Mouse (Mus musculus): Measurements from ENCODE around the gene Notch3.
"Not testable (repeated sequence)": the region's sequence is repeated elsewhere in the genome, so short reads cannot be mapped to it uniquely, and the experiment has no call there.

The Notch3 gene

GRCm38 (mm10) chr17:32166687-32167086, at the start of gene Notch3:
TSS of gene Notch3 (minus strand) at chr17:32166852.
- no peak for DNase-seq (ENCODE audit: low spot score)

- DNase-seq (ENCODE audit: low spot score) = not testable (repeated sequence)
These were observed 48.9 kb upstream of the Notch3 start for GRCm38 (mm10) chr17:32215587-32215986.

- not testable (repeated sequence) for DNase-seq (ENCODE audit: low spot score)
These were observed 44.9 kb upstream of the Notch3 start for GRCm38 (mm10) chr17:32211554-32211953.

- no peak for DNase-seq (ENCODE audit: low spot score)
These were observed 43.1 kb upstream of the Notch3 start for GRCm38 (mm10) chr17:32209752-32210151.

GRCm38 (mm10) chr17:32209144-32209543, 42.5 kb upstream of the Notch3 start:
- DNase-seq (ENCODE audit: low spot score) = no peak

- no peak for DNase-seq (ENCODE audit: low spot score)
These were observed 41.1 kb upstream of the Notch3 start for GRCm38 (mm10) chr17:32207586-32208245.

- no peak for DNase-seq (ENCODE audit: low spot score)
These were observed 38.7 kb upstream of the Notch3 start for GRCm38 (mm10) chr17:32205345-32205744.

- DNase-seq (ENCODE audit: low spot score) = no peak
These were observed 36.3 kb upstream of the Notch3 start for GRCm38 (mm10) chr17:32202972-32203371.

GRCm38 (mm10) chr17:32201086-32201485, 34.4 kb upstream of the Notch3 start:
- no peak for DNase-seq (ENCODE audit: low spot score)

- no peak for DNase-seq (ENCODE audit: low spot score)
These were observed 33.1 kb upstream of the Notch3 start for GRCm38 (mm10) chr17:32199796-32200195.

GRCm38 (mm10) chr17:32197156-32197555, 30.5 kb upstream of the Notch3 start:
- no peak for DNase-seq (ENCODE audit: low spot score)

- no peak for DNase-seq (ENCODE audit: low spot score)
These were observed 29.1 kb upstream of the Notch3 start for GRCm38 (mm10) chr17:32195725-32196124.

- DNase-seq (ENCODE audit: low spot score) = no peak
These were observed 26.4 kb upstream of the Notch3 start for GRCm38 (mm10) chr17:32193010-32193409.

- no peak for DNase-seq (ENCODE audit: low spot score)
These were observed 23.2 kb upstream of the Notch3 start for GRCm38 (mm10) chr17:32189850-32190249.

GRCm38 (mm10) chr17:32188863-32189636, 22.4 kb upstream of the Notch3 start, which contains the start of gene Ephx3:
TSS of gene Ephx3 (minus strand) at chr17:32189549.
- DNase-seq (ENCODE audit: low spot score) = no peak

GRCm38 (mm10) chr17:32183017-32183416, 16.4 kb upstream of the Notch3 start:
- no peak for DNase-seq (ENCODE audit: low spot score)

GRCm38 (mm10) chr17:32179621-32180491, 13.2 kb upstream of the Notch3 start:
- no peak for DNase-seq (ENCODE audit: low spot score)

GRCm38 (mm10) chr17:32176919-32177318, 10.3 kb upstream of the Notch3 start:
- no peak for DNase-seq (ENCODE audit: low spot score)

GRCm38 (mm10) chr17:32173166-32173565, 6.5 kb upstream of the Notch3 start:
- no peak for DNase-seq (ENCODE audit: low spot score)

GRCm38 (mm10) chr17:32172485-32172884, 5.8 kb upstream of the Notch3 start:
- DNase-seq (ENCODE audit: low spot score) = no peak

- no peak for DNase-seq (ENCODE audit: low spot score)
These were observed 3.0 kb upstream of the Notch3 start for GRCm38 (mm10) chr17:32169518-32170225.

Measured in urinary bladder, postnatal 10 days (tissue).